9 mouse cellular contexts compared by ENCODE assay signal in genomic region chr19:53852699-53853451, GRCm38 (mm10). TPM values are rescaled to one million over a fixed set of nuclear protein-coding genes. Genes with fewer than 3 reads are reported as not detected.
DNase-seq lines count a peak whose midpoint lies in the region; ATAC-seq and TF ChIP-seq lines count a peak whose summit lies in the region.
"Had no signal": no experiment of that assay in that cellular context is flagged by ENCODE, and none has a peak within 500 bp of the region (broad histone marks: within the 10 kb centered on the region; RNA-seq: fewer than 3 reads in every experiment).

No protein-coding gene starts in this region.

- no peak for TF ChIP-seq CTCF in brain, embryonic 14.5 days (IDR thresholded peaks at IDR 0.05; ENCODE audit: borderline replicate concordance, extremely low read depth, insufficient read depth, insufficient read length)
- no peak for TF ChIP-seq CTCF in kidney, adult 2 months (conservative IDR thresholded peaks at IDR 0.05; ENCODE audit: insufficient read depth, insufficient read length, low read depth, low read length)

- no peak for TF ChIP-seq POLR2A in brain, embryonic 14.5 days (IDR thresholded peaks at IDR 0.05; ENCODE audit: borderline replicate concordance, extremely low read depth, insufficient read depth, insufficient read length, poor library complexity, severe bottlenecking)
- TF ChIP-seq POLR2A in kidney, adult 2 months (IDR thresholded peaks at IDR 0.05; ENCODE audit: low read depth, low read length), result no peak

- H3K27me3 ChIP-seq in forebrain, embryonic 10.5 days (ENCODE audit: poor library complexity, severe bottlenecking), result no peaks in the 10 kb centered on the region
- no peaks in the 10 kb centered on the region for H3K27me3 ChIP-seq in kidney, adult 2 months (replicated peaks; ENCODE audit: control insufficient read depth, insufficient read depth, low read length)
- no peaks in the 10 kb centered on the region for H3K27me3 ChIP-seq in neural tube, embryonic 14.5 days (ENCODE audit: control insufficient read depth, insufficient read depth, low read length)

- no peaks in the 10 kb centered on the region for H3K9me3 ChIP-seq in forebrain, embryonic 10.5 days
- H3K9me3 ChIP-seq in neural tube, embryonic 14.5 days (ENCODE audit: control insufficient read depth, low read length), result no peaks in the 10 kb centered on the region
- H3K9me3 ChIP-seq: G1E had no signal

- peak overlapping the region; percentile 40 for H3K4me2 ChIP-seq in neural tube, embryonic 14.5 days (ENCODE audit: low read depth, low read length)

- peak; percentile 19 for DNase-seq in ES-CJ7 (ENCODE audit: low read depth, low spot score)
- DNase-seq in brain, embryonic 14.5 days (ENCODE audit: low read depth), result peak; percentile 98
- DNase-seq in forebrain, embryonic 10.5 days (ENCODE audit: extremely low spot score, low spot score), result peak; percentile 74
- DNase-seq in kidney, adult 2 months, result peak; percentile 89
- DNase-seq in left cerebral cortex, postnatal 25 days (ENCODE audit: low spot score in 2 of 2), result peak; percentile 77 to 86
- peak; percentile 56 to 74 for DNase-seq in urinary bladder, postnatal 36 days (ENCODE audit: low spot score in 2 of 2)

- 42% methylated on average over 15 of the region's 15 CpGs for WGBS in forebrain, embryonic 10.5 days
- 20% methylated on average over 15 of the region's 15 CpGs for WGBS in kidney, adult 2 months
- 13% methylated on average over 15 of the region's 15 CpGs for WGBS in neural tube, embryonic 14.5 days

- intact Hi-C loops in left cerebral cortex, postnatal 25 days (cut with DNase I), result loop anchor here (2.0 to 5.0 kb wide), 2 partner anchors 46 to 50 kb away; no protein-coding TSS in a partner anchor

- H3K36me3 ChIP-seq in forebrain, embryonic 10.5 days (replicated peaks), result no peaks in the 10 kb centered on the region
- H3K36me3 ChIP-seq in kidney, adult 2 months (ENCODE audit: control insufficient read depth, insufficient read depth, low read length), result no peaks in the 10 kb centered on the region
- no peaks in the 10 kb centered on the region for H3K36me3 ChIP-seq in neural tube, embryonic 14.5 days (ENCODE audit: control insufficient read depth, insufficient read depth, low read length)
- H3K36me3 ChIP-seq: G1E had no signal

- no peak overlapping the region for H3K9ac ChIP-seq in neural tube, embryonic 14.5 days (replicated peaks; ENCODE audit: low read depth, low read length)

- H3K4me3 ChIP-seq in forebrain, embryonic 10.5 days, result peak overlapping the region; percentile 35
- H3K4me3 ChIP-seq in kidney, adult 2 months (ENCODE audit: insufficient read depth, low read depth, low read length), result no peak overlapping the region
- H3K4me3 ChIP-seq in neural tube, embryonic 14.5 days (ENCODE audit: low read depth, low read length), result no peak overlapping the region

- ATAC-seq in neural tube, embryonic 14.5 days (ENCODE audit: low read depth), result peak; percentile 91
- ATAC-seq in CD4-positive, CD25-positive, alpha-beta regulatory T cell, adult 4 months, result no peak

- peaks cover 66% of the 10 kb centered on the region for H3K4me1 ChIP-seq in forebrain, embryonic 10.5 days
- H3K4me1 ChIP-seq in kidney, adult 2 months (ENCODE audit: control insufficient read depth, insufficient read depth, low read length), result peaks cover 27% of the 10 kb centered on the region
- H3K4me1 ChIP-seq in neural tube, embryonic 14.5 days (ENCODE audit: control insufficient read depth, insufficient read depth, low read length), result peaks cover 19% of the 10 kb centered on the region

- peak overlapping the region; percentile 85 for H3K27ac ChIP-seq in forebrain, embryonic 10.5 days
- peak overlapping the region; percentile 94 for H3K27ac ChIP-seq in kidney, adult 2 months (ENCODE audit: insufficient read depth, low read depth, low read length)
- H3K27ac ChIP-seq in neural tube, embryonic 14.5 days (ENCODE audit: low read depth, low read length), result peak overlapping the region; percentile 86

RNA-seq across cellular contexts. Expression of gene Pdcd4, which starts 39.2 kb away (rescaled TPM):
- 23.0 and 30.8 TPM in 2 replicates for polyA plus RNA-seq in brain, embryonic 14.5 days (2012; rRNA removed)
- polyA plus RNA-seq in forebrain, embryonic 10.5 days (2016; fragmentation: Nextera tagmentation; extraction: Ambion mirVana), result 46.7 and 47.0 TPM in 2 replicates
- 6.4 and 10.3 TPM in 2 replicates for polyA plus RNA-seq in kidney, adult 2 months (2012; rRNA removed)
- 100 to 1,000 TPM in 1 of 2 experiments, 10 to 100 TPM in 1; 97.3 to 105 TPM for total RNA-seq in left cerebral cortex, postnatal 25 days (2021)
- polyA plus RNA-seq in neural tube, embryonic 14.5 days (2014; fragmentation: Nextera tagmentation; extraction: Ambion mirVana), result 63.2 and 69.1 TPM in 2 replicates
- polyA plus RNA-seq in CD4-positive, CD25-positive, alpha-beta regulatory T cell, adult 4 months (2017; shearing (Covaris generic)), result 100 to 1,000 TPM; 447 to 643 TPM

Comparison
In these comparisons a context has a peak if more than half of its experiments do, and no peak if none do; other contexts are left out.
1. DNase-seq: peak in every context shown above with its lines; median percentile 98 in brain, embryonic 14.5 days; 89 in kidney, adult 2 months; 82 in left cerebral cortex, postnatal 25 days; 74 in forebrain, embryonic 10.5 days; 65 in urinary bladder, postnatal 36 days; 19 in ES-CJ7.